Mouse (Mus musculus): ENCODE measurements around the gene Trove2. TPM values are rescaled to one million over a fixed set of nuclear protein-coding genes. Genes with fewer than 3 reads are reported as not detected.

Gene Trove2
- polyA plus RNA-seq, 1 experiment from 2014 or later = 7.7 TPM

GRCm38 (mm10) chr1:143777558-143778218 is 820 bp upstream of the Trove2 start:
- peak overlapping the region; percentile 75 for H3K27ac ChIP-seq (ENCODE audit: low read depth, low read length)
- H3K4me1 ChIP-seq (replicated peaks; ENCODE audit: control insufficient read depth, insufficient read depth, low read length) = peaks cover 12% of the 10 kb centered on the region
- peak overlapping the region; percentile 92 for H3K9ac ChIP-seq (ENCODE audit: low read depth, low read length)
- ATAC-seq (replicated peaks; ENCODE audit: low FRiP score) (peak; percentile 43), DNase-seq (ENCODE audit: low spot score) (no peak)
- H3K4me2 ChIP-seq = peak overlapping the region; percentile 95
- H3K9me3 ChIP-seq (ENCODE audit: control insufficient read depth, low read length) = no peaks in the 10 kb centered on the region
- under 1% methylated on average over 39 of the region's 39 CpGs for WGBS
- no peaks in the 10 kb centered on the region for H3K36me3 ChIP-seq (ENCODE audit: control insufficient read depth, insufficient read depth, low read length)
- H3K4me3 ChIP-seq (ENCODE audit: low read depth, low read length) = peak overlapping the region; percentile 94
- no peaks in the 10 kb centered on the region for H3K27me3 ChIP-seq (replicated peaks; ENCODE audit: control insufficient read depth, insufficient read depth, low read length)

- no peak overlapping the region for H3K4me2 ChIP-seq
- H3K9ac ChIP-seq (ENCODE audit: low read depth, low read length) = no peak overlapping the region
- no peak for ATAC-seq (replicated peaks; ENCODE audit: low FRiP score)
Observed at GRCm38 (mm10) chr1:143773909-143774308, 3.0 kb downstream of the Trove2 start.

GRCm38 (mm10) chr1:143773082-143773481 is 3.8 kb downstream of the Trove2 start:
- H3K27ac ChIP-seq (ENCODE audit: low read depth, low read length) = no peak overlapping the region
- H3K4me2 ChIP-seq = no peak overlapping the region
- H3K36me3 ChIP-seq (ENCODE audit: control insufficient read depth, insufficient read depth, low read length) = no peaks in the 10 kb centered on the region
- ATAC-seq (replicated peaks; ENCODE audit: low FRiP score) = no peak
- no peak overlapping the region for H3K4me3 ChIP-seq (ENCODE audit: low read depth, low read length)
- H3K27me3 ChIP-seq (replicated peaks; ENCODE audit: control insufficient read depth, insufficient read depth, low read length) = no peaks in the 10 kb centered on the region
- H3K4me1 ChIP-seq (replicated peaks; ENCODE audit: control insufficient read depth, insufficient read depth, low read length) = peaks cover 7% of the 10 kb centered on the region
- no peaks in the 10 kb centered on the region for H3K9me3 ChIP-seq (ENCODE audit: control insufficient read depth, low read length)
- no peak for DNase-seq (ENCODE audit: low spot score)
- no peak overlapping the region for H3K9ac ChIP-seq (ENCODE audit: low read depth, low read length)
- 75% methylated on average over 7 of the region's 7 CpGs for WGBS

More at GRCm38 (mm10) chr1:143773909-143774308, 3.0 kb downstream of the Trove2 start:
- WGBS = 37% methylated on average over 6 of the region's 6 CpGs
- Histone ChIP-seq H3K36me3 (ENCODE audit: control insufficient read depth, insufficient read depth, low read length) (no peaks in the 10 kb centered on the region), H3K9me3 (ENCODE audit: control insufficient read depth, low read length) (no peaks in the 10 kb centered on the region), H3K27me3 (replicated peaks; ENCODE audit: control insufficient read depth, insufficient read depth, low read length) (no peaks in the 10 kb centered on the region), H3K4me1 (replicated peaks; ENCODE audit: control insufficient read depth, insufficient read depth, low read length) (peaks cover 14% of the 10 kb centered on the region), H3K4me3 (ENCODE audit: low read depth, low read length) (no peak overlapping the region), H3K27ac (ENCODE audit: low read depth, low read length) (no peak overlapping the region)
- no peak for DNase-seq (ENCODE audit: low spot score)

- ATAC-seq (replicated peaks; ENCODE audit: low FRiP score) (no peak), DNase-seq (ENCODE audit: low spot score) (no peak)
- H3K27ac ChIP-seq (ENCODE audit: low read depth, low read length) = no peak overlapping the region
- no peak overlapping the region for H3K4me2 ChIP-seq
- H3K4me3 ChIP-seq (ENCODE audit: low read depth, low read length) = no peak overlapping the region
- peaks cover 4% of the 10 kb centered on the region for H3K36me3 ChIP-seq (ENCODE audit: control insufficient read depth, insufficient read depth, low read length)
- 84% methylated on average over 20 of the region's 20 CpGs for WGBS
- H3K9ac ChIP-seq (ENCODE audit: low read depth, low read length) = no peak overlapping the region
- H3K27me3 ChIP-seq (replicated peaks; ENCODE audit: control insufficient read depth, insufficient read depth, low read length) = no peaks in the 10 kb centered on the region
- H3K9me3 ChIP-seq (ENCODE audit: control insufficient read depth, low read length) = no peaks in the 10 kb centered on the region
- peaks cover 7% of the 10 kb centered on the region for H3K4me1 ChIP-seq (replicated peaks; ENCODE audit: control insufficient read depth, insufficient read depth, low read length)
Observed at GRCm38 (mm10) chr1:143770444-143771109, 6.3 kb downstream of the Trove2 start.

- H3K9me3 ChIP-seq (ENCODE audit: control insufficient read depth, low read length) = no peaks in the 10 kb centered on the region
- 88% methylated on average over 6 of the region's 6 CpGs for WGBS
- H3K4me2 ChIP-seq = no peak overlapping the region
- no peak overlapping the region for H3K4me3 ChIP-seq (ENCODE audit: low read depth, low read length)
- ATAC-seq (replicated peaks; ENCODE audit: low FRiP score) = no peak
- H3K27me3 ChIP-seq (replicated peaks; ENCODE audit: control insufficient read depth, insufficient read depth, low read length) = no peaks in the 10 kb centered on the region
- H3K36me3 ChIP-seq (ENCODE audit: control insufficient read depth, insufficient read depth, low read length) = peaks cover 4% of the 10 kb centered on the region
- DNase-seq (ENCODE audit: low spot score) = no peak
- H3K4me1 ChIP-seq (replicated peaks; ENCODE audit: control insufficient read depth, insufficient read depth, low read length) = no peaks in the 10 kb centered on the region
- H3K9ac ChIP-seq (ENCODE audit: low read depth, low read length) = no peak overlapping the region
- H3K27ac ChIP-seq (ENCODE audit: low read depth, low read length) = no peak overlapping the region
Observed at GRCm38 (mm10) chr1:143766238-143766637, 10.6 kb downstream of the Trove2 start.

GRCm38 (mm10) chr1:143765801-143766200 is 11.1 kb downstream of the Trove2 start:
- no peak overlapping the region for H3K9ac ChIP-seq (ENCODE audit: low read depth, low read length)
- H3K4me3 ChIP-seq (ENCODE audit: low read depth, low read length) = no peak overlapping the region
- WGBS = 83% methylated on average over 4 of the region's 4 CpGs
- peaks cover 4% of the 10 kb centered on the region for H3K36me3 ChIP-seq (ENCODE audit: control insufficient read depth, insufficient read depth, low read length)
- ATAC-seq (replicated peaks; ENCODE audit: low FRiP score) (no peak), DNase-seq (ENCODE audit: low spot score) (no peak)
- H3K4me1 ChIP-seq (replicated peaks; ENCODE audit: control insufficient read depth, insufficient read depth, low read length) = no peaks in the 10 kb centered on the region
- H3K27me3 ChIP-seq (replicated peaks; ENCODE audit: control insufficient read depth, insufficient read depth, low read length) = no peaks in the 10 kb centered on the region
- H3K4me2 ChIP-seq = no peak overlapping the region
- H3K27ac ChIP-seq (ENCODE audit: low read depth, low read length) = no peak overlapping the region
- H3K9me3 ChIP-seq (ENCODE audit: control insufficient read depth, low read length) = no peaks in the 10 kb centered on the region

GRCm38 (mm10) chr1:143764443-143764842 is 12.4 kb downstream of the Trove2 start:
- H3K4me1 ChIP-seq (replicated peaks; ENCODE audit: control insufficient read depth, insufficient read depth, low read length) = no peaks in the 10 kb centered on the region
- H3K36me3 ChIP-seq (ENCODE audit: control insufficient read depth, insufficient read depth, low read length) = peaks cover 7% of the 10 kb centered on the region
- H3K9me3 ChIP-seq (ENCODE audit: control insufficient read depth, low read length) = no peaks in the 10 kb centered on the region
- no peak overlapping the region for H3K4me2 ChIP-seq
- DNase-seq (ENCODE audit: low spot score) = no peak
- H3K27ac ChIP-seq (ENCODE audit: low read depth, low read length) = no peak overlapping the region
- H3K4me3 ChIP-seq (ENCODE audit: low read depth, low read length) = no peak overlapping the region
- 78% methylated on average over 1 of the region's 1 CpGs for WGBS
- H3K9ac ChIP-seq (ENCODE audit: low read depth, low read length) = no peak overlapping the region
- H3K27me3 ChIP-seq (replicated peaks; ENCODE audit: control insufficient read depth, insufficient read depth, low read length) = no peaks in the 10 kb centered on the region
- no peak for ATAC-seq (replicated peaks; ENCODE audit: low FRiP score)

- 87% methylated on average over 8 of the region's 8 CpGs for WGBS
- no peaks in the 10 kb centered on the region for H3K4me1 ChIP-seq (replicated peaks; ENCODE audit: control insufficient read depth, insufficient read depth, low read length)
- no peak for DNase-seq (ENCODE audit: low spot score)
- H3K27me3 ChIP-seq (replicated peaks; ENCODE audit: control insufficient read depth, insufficient read depth, low read length) = no peaks in the 10 kb centered on the region
- peaks cover 9% of the 10 kb centered on the region for H3K36me3 ChIP-seq (ENCODE audit: control insufficient read depth, insufficient read depth, low read length)
- H3K27ac ChIP-seq (ENCODE audit: low read depth, low read length) = no peak overlapping the region
- H3K4me2 ChIP-seq = no peak overlapping the region
- 0 out of 2 replicates have a peak, but pooled peaks have one; percentile 20 for ATAC-seq (replicated peaks; ENCODE audit: low FRiP score)
- no peak overlapping the region for H3K9ac ChIP-seq (ENCODE audit: low read depth, low read length)
- no peaks in the 10 kb centered on the region for H3K9me3 ChIP-seq (ENCODE audit: control insufficient read depth, low read length)
- no peak overlapping the region for H3K4me3 ChIP-seq (ENCODE audit: low read depth, low read length)
Observed at GRCm38 (mm10) chr1:143762159-143762558, 14.7 kb downstream of the Trove2 start.

GRCm38 (mm10) chr1:143745871-143746270 is 31.0 kb downstream of the Trove2 start:
- peaks cover 9% of the 10 kb centered on the region; the same call in 1 of the 2 replicates for H3K36me3 ChIP-seq (ENCODE audit: control insufficient read depth, insufficient read depth, low read length)
- no peaks in the 10 kb centered on the region for H3K4me1 ChIP-seq (replicated peaks; ENCODE audit: control insufficient read depth, insufficient read depth, low read length)

More at GRCm38 (mm10) chr1:143745871-143746270, 31.0 kb downstream of the Trove2 start:
- DNase-seq (ENCODE audit: low spot score) (no peak), ATAC-seq (replicated peaks; ENCODE audit: low FRiP score) (no peak)
- WGBS = 89% methylated on average over 10 of the region's 10 CpGs
- H3K27me3 ChIP-seq (replicated peaks; ENCODE audit: control insufficient read depth, insufficient read depth, low read length) = no peaks in the 10 kb centered on the region
- H3K9ac ChIP-seq (ENCODE audit: low read depth, low read length) = no peak overlapping the region
- H3K9me3 ChIP-seq (ENCODE audit: control insufficient read depth, low read length) = no peaks in the 10 kb centered on the region
- no peak overlapping the region for H3K4me3 ChIP-seq (ENCODE audit: low read depth, low read length)
- H3K27ac ChIP-seq (ENCODE audit: low read depth, low read length) = no peak overlapping the region
- no peak overlapping the region for H3K4me2 ChIP-seq
